Mouse (Mus musculus) cerebellum, adult (tissue): Measurements from ENCODE around the gene Olfr734.

ENCODE experiments used
- ATAC-seq: cut with Nextera tagmentation; 2 replicates; pipeline ENCODE4 v1.9.2; 2017; ENCODE audit warnings: mild to moderate bottlenecking, moderate library complexity, mixed read lengths; ENCODE audit not compliant: insufficient number of reproducible peaks, low FRiP score, low TSS enrichment

The Olfr734 gene

GRCm38 (mm10) chr14:50326661-50327060 is at the start of gene Olfr734:
Gene Olfr734 (minus strand): TSS chr14:50326761.
- ATAC-seq = no peak

GRCm38 (mm10) chr14:50363561-50363960 is 37.0 kb upstream of the Olfr734 start:
- ATAC-seq = no peak

GRCm38 (mm10) chr14:50360480-50360879 is 33.9 kb upstream of the Olfr734 start:
- ATAC-seq = no peak

- no peak for ATAC-seq
Measured at GRCm38 (mm10) chr14:50357593-50357992, 31.0 kb upstream of the Olfr734 start, which contains the start of gene Tlr11. Gene Tlr11 (plus strand): TSS chr14:50357914.

GRCm38 (mm10) chr14:50356725-50357124 is 30.2 kb upstream of the Olfr734 start:
- no peak for ATAC-seq

GRCm38 (mm10) chr14:50352438-50352837 is 25.9 kb upstream of the Olfr734 start:
- ATAC-seq = no peak

GRCm38 (mm10) chr14:50348796-50349195 is 22.2 kb upstream of the Olfr734 start, which contains the start of gene Olfr735:
Gene Olfr735 (minus strand): TSS chr14:50348872.
- ATAC-seq = no peak

GRCm38 (mm10) chr14:50301422-50301821 is 25.1 kb downstream of the Olfr734 start, which contains the start of gene Olfr733:
Gene Olfr733 (minus strand): TSS chr14:50301522.
- ATAC-seq = no peak

- no peak for ATAC-seq
Measured at GRCm38 (mm10) chr14:50284106-50284505, 42.5 kb downstream of the Olfr734 start, which contains the start of gene Olfr732. Gene Olfr732 (minus strand): TSS chr14:50284206.
